21 mouse cellular contexts compared by ENCODE assay signal in genomic region chr10:14064759-14065395, GRCm38 (mm10).
A peak's percentile ranks its signal among the peaks of the same experiment; 100 is the strongest.
DNase-seq lines count a peak whose midpoint lies in the region; ATAC-seq and TF ChIP-seq lines count a peak whose summit lies in the region.
"Had no signal": no experiment of that assay in that cellular context is flagged by ENCODE, and none has a peak within 500 bp of the region (broad histone marks: within the 10 kb centered on the region; RNA-seq: fewer than 3 reads in every experiment).

No protein-coding gene starts in this region.

- H3K36me3 ChIP-seq in heart, embryonic 12.5 days = peaks cover 3% of the 10 kb centered on the region; the same call in 1 of the 2 replicates
- no peaks in the 10 kb centered on the region for H3K36me3 ChIP-seq in heart, embryonic 10.5 days
- H3K36me3 ChIP-seq: hindbrain, embryonic 15.5 days; intestine, embryonic 15.5 days; limb, embryonic 13.5 days; liver, embryonic 12.5 days; neural tube, embryonic 15.5 days had no signal

- no peak for TF ChIP-seq CTCF in layer of hippocampus, adult 2 months (conservative IDR thresholded peaks at IDR 0.05)

- peak; percentile 70 to 74 for DNase-seq in cerebellum, postnatal 10 days
- DNase-seq in cerebellum, adult 9-10 months = no peak
- no peak for DNase-seq in heart, embryonic 10.5 days (ENCODE audit: low spot score)
- no peak for DNase-seq in layer of hippocampus, adult 2 months (ENCODE audit: low spot score in 2 of 2)
- no peak for DNase-seq in layer of hippocampus, adult 8-10 months (ENCODE audit: low spot score in 2 of 2)
- peak; percentile 2 for DNase-seq in right cerebral cortex, postnatal 25 days
- DNase-seq in right cerebral cortex, adult 18-20 months = no peak
- DNase-seq: adrenal gland, postnatal 10 days; gastrocnemius, postnatal 10 days; heart, postnatal 36 days; kidney, postnatal 25 days; lung, adult 18-20 months; lung, postnatal 4 days; right cerebral cortex, postnatal 14 days had no signal

- H3K4me2 ChIP-seq in heart, embryonic 12.5 days = 0 out of 2 replicates have a peak overlapping the region, but pooled peaks have one; percentile 10
- H3K4me2 ChIP-seq: hindbrain, embryonic 15.5 days; intestine, embryonic 15.5 days; limb, embryonic 13.5 days; liver, embryonic 12.5 days; neural tube, embryonic 15.5 days had no signal

- H3K27ac ChIP-seq in heart, embryonic 12.5 days (ENCODE audit: poor library complexity, severe bottlenecking) = no peak overlapping the region
- H3K27ac ChIP-seq in heart, embryonic 10.5 days = no peak overlapping the region
- H3K27ac ChIP-seq in layer of hippocampus, adult 2 months = peak overlapping the region; percentile 74; the same call in 1 of the 2 replicates
- H3K27ac ChIP-seq: hindbrain, embryonic 15.5 days; intestine, embryonic 15.5 days; limb, embryonic 13.5 days; liver, embryonic 12.5 days; neural tube, embryonic 15.5 days had no signal

- 47% methylated on average over 15 of the region's 15 CpGs for WGBS in heart, embryonic 12.5 days
- WGBS in heart, embryonic 10.5 days = 52% methylated on average over 15 of the region's 15 CpGs

- H3K9ac ChIP-seq in heart, embryonic 12.5 days = no peak overlapping the region
- H3K9ac ChIP-seq: hindbrain, embryonic 15.5 days; intestine, embryonic 15.5 days; limb, embryonic 13.5 days; liver, embryonic 12.5 days; neural tube, embryonic 15.5 days had no signal

- no peaks in the 10 kb centered on the region for H3K27me3 ChIP-seq in heart, embryonic 12.5 days (replicated peaks)
- no peaks in the 10 kb centered on the region for H3K27me3 ChIP-seq in heart, embryonic 10.5 days (ENCODE audit: insufficient read depth, poor library complexity, severe bottlenecking)
- H3K27me3 ChIP-seq: hindbrain, embryonic 15.5 days; intestine, embryonic 15.5 days; limb, embryonic 13.5 days; liver, embryonic 12.5 days; neural tube, embryonic 15.5 days had no signal

- peaks cover 16% of the 10 kb centered on the region for H3K4me1 ChIP-seq in heart, embryonic 12.5 days (replicated peaks)
- H3K4me1 ChIP-seq in heart, embryonic 10.5 days = peaks cover 19% of the 10 kb centered on the region; the same call in 1 of the 2 replicates
- H3K4me1 ChIP-seq: hindbrain, embryonic 15.5 days; intestine, embryonic 15.5 days; limb, embryonic 13.5 days; liver, embryonic 12.5 days; neural tube, embryonic 15.5 days had no signal

- H3K9me3 ChIP-seq in heart, embryonic 12.5 days (replicated peaks) = no peaks in the 10 kb centered on the region
- no peaks in the 10 kb centered on the region for H3K9me3 ChIP-seq in heart, embryonic 10.5 days
- H3K9me3 ChIP-seq: hindbrain, embryonic 15.5 days; intestine, embryonic 15.5 days; limb, embryonic 13.5 days; liver, embryonic 12.5 days; neural tube, embryonic 15.5 days had no signal

- no peak overlapping the region for H3K4me3 ChIP-seq in heart, embryonic 12.5 days
- no peak overlapping the region for H3K4me3 ChIP-seq in heart, embryonic 10.5 days
- H3K4me3 ChIP-seq in layer of hippocampus, adult 2 months = no peak overlapping the region
- H3K4me3 ChIP-seq: hindbrain, embryonic 15.5 days; intestine, embryonic 15.5 days; limb, embryonic 13.5 days; liver, embryonic 12.5 days; neural tube, embryonic 15.5 days had no signal

- ATAC-seq in heart, embryonic 12.5 days (ENCODE audit: insufficient number of reproducible peaks, low FRiP score) = no peak
- ATAC-seq: forebrain, embryonic 14.5 days; intestine, embryonic 15.5 days; liver, embryonic 12.5 days had no signal

Comparison
In these comparisons a context has a peak if more than half of its experiments do, and no peak if none do; other contexts are left out.
1. DNase-seq: peak in cerebellum, postnatal 10 days (2 of 2) and right cerebral cortex, postnatal 25 days (single experiment); none in cerebellum, adult 9-10 months (single experiment), heart, embryonic 10.5 days (single experiment), layer of hippocampus, adult 2 months (0 of 2), layer of hippocampus, adult 8-10 months (0 of 2) and right cerebral cortex, adult 18-20 months (single experiment).